Mouse (Mus musculus) MEL (cell line): ENCODE data around the gene Atp6v0a2. TPM values are rescaled to one million over a fixed set of nuclear protein-coding genes. Genes with fewer than 3 reads are reported as not detected.
"Not testable (repeated sequence)": the region's sequence is repeated elsewhere in the genome, so short reads cannot be mapped to it uniquely, and the experiment has no call there.

Experiments
- DNase-seq: peaks from one replicate; pipeline ENCODE4 v3.0.0; 2011; ENCODE audit warnings: low read depth, low spot score
- H3K27ac ChIP-seq: 2 replicates; pipeline ENCODE4 v1.5.1; 2012; ENCODE audit warnings: low read depth, mild to moderate bottlenecking, control low read depth, low read length, moderate library complexity; ENCODE audit not compliant: control insufficient read depth
- H3K27me3 ChIP-seq, 2 experiments: fragments of 150-350 bp in 1 of 2; sonication (generic) in 1 of 2; 2 replicates each; pipeline ENCODE4 v1.6.1; 2012; ENCODE audit warnings: low read length in 2 of 2, mild to moderate bottlenecking in 2 of 2, improper control_type of control experiment in 1 of 2, moderate library complexity in 1 of 2; ENCODE audit not compliant: insufficient read depth in 2 of 2, control insufficient read depth in 1 of 2
- H3K36me3 ChIP-seq, 2 experiments: 2 replicates each; pipeline ENCODE4 v1.6.1; 2012 to 2014; ENCODE audit warnings: low read length in 2 of 2, improper control_type of control experiment in 1 of 2, inconsistent platforms in 1 of 2, mild to moderate bottlenecking in 1 of 2; ENCODE audit not compliant: insufficient read depth in 2 of 2, control insufficient read depth in 1 of 2
- H3K4me1 ChIP-seq, 2 experiments: fragments of 150-350 bp in 1 of 2; sonication (generic) in 1 of 2; 2 replicates each; pipeline ENCODE4 v1.6.1; 2012; ENCODE audit warnings: low read length in 2 of 2, improper control_type of control experiment in 1 of 2, mild to moderate bottlenecking in 1 of 2; ENCODE audit not compliant: insufficient read depth in 2 of 2, control insufficient read depth in 1 of 2
- H3K4me3 ChIP-seq, 2 experiments: fragments of 150-350 bp in 1 of 2; sonication (generic) in 1 of 2; 2 replicates each; pipeline ENCODE4 v1.5.1; 2012; ENCODE audit warnings: low read depth in 2 of 2, low read length in 2 of 2, mild to moderate bottlenecking in 2 of 2, moderate library complexity in 2 of 2, control low read depth in 1 of 2, improper control_type of control experiment in 1 of 2; ENCODE audit not compliant: control insufficient read depth in 1 of 2, insufficient read depth in 1 of 2
- H3K79me2 ChIP-seq: 2 replicates; pipeline ENCODE4 v1.6.1; 2012; ENCODE audit warnings: mild to moderate bottlenecking, low read length, moderate library complexity; ENCODE audit not compliant: control insufficient read depth, poor library complexity, insufficient read depth
- H3K9ac ChIP-seq: 2 replicates; pipeline ENCODE4 v1.6.1; 2012; ENCODE audit warnings: low read depth, mild to moderate bottlenecking, control low read depth, low read length, moderate library complexity; ENCODE audit not compliant: control insufficient read depth, poor library complexity, severe bottlenecking
- H3K9me3 ChIP-seq: fragments of 150-350 bp; sonication (generic); replicated peaks from 2 replicates; pipeline ENCODE4 v1.6.1; 2012; ENCODE audit warnings: mild to moderate bottlenecking, low read length, improper control_type of control experiment, moderate library complexity; ENCODE audit not compliant: insufficient read depth
- BHLHE40 ChIP-seq: IDR thresholded peaks from 2 replicates; pipeline ENCODE4 v1.6.1; 2012; ENCODE audit warnings: low read depth, mild to moderate bottlenecking, inconsistent platforms, low read length, improper control_type of control experiment, borderline replicate concordance
- CHD1 ChIP-seq: IDR thresholded peaks from 2 replicates; pipeline ENCODE4 v1.6.1; 2012; ENCODE audit warnings: low read depth, mild to moderate bottlenecking, inconsistent platforms, low read length, improper control_type of control experiment
- CHD2 ChIP-seq: IDR thresholded peaks from 2 replicates; pipeline ENCODE4 v1.6.1; 2011; ENCODE audit warnings: low read length, improper control_type of control experiment
- CTCF ChIP-seq, 3 experiments: IDR thresholded peaks in 2 of 3; conservative IDR thresholded peaks in 1 of 3; 2 replicates each; pipeline ENCODE4 v1.5.1; 2011 to 2012; ENCODE audit warnings: low read length in 3 of 3, low read depth in 2 of 3, mild to moderate bottlenecking in 2 of 3, improper control_type of control experiment in 1 of 3, inconsistent platforms in 1 of 3, mixed read lengths in 1 of 3, moderate library complexity in 1 of 3; ENCODE audit not compliant: control insufficient read depth in 1 of 3, insufficient read depth in 1 of 3, poor library complexity in 1 of 3, severe bottlenecking in 1 of 3
- ELF1 ChIP-seq: IDR thresholded peaks from 2 replicates; pipeline ENCODE4 v1.6.1; 2014; ENCODE audit warnings: low read depth, mild to moderate bottlenecking, inconsistent platforms, low read length, improper control_type of control experiment, moderate library complexity
- EP300 ChIP-seq, 2 experiments: IDR thresholded peaks; 2 replicates each; pipeline ENCODE4 v1.6.1; 2011; ENCODE audit warnings: improper control_type of control experiment in 2 of 2, low read length in 2 of 2, low read depth in 1 of 2, mild to moderate bottlenecking in 1 of 2
- HCFC1 ChIP-seq: IDR thresholded peaks from 2 replicates; pipeline ENCODE4 v1.6.1; 2012; ENCODE audit warnings: low read depth, mild to moderate bottlenecking, inconsistent platforms, low read length, improper control_type of control experiment, moderate library complexity
- JUND ChIP-seq: IDR thresholded peaks from 2 replicates; pipeline ENCODE4 v1.6.1; 2011; ENCODE audit warnings: low read depth, mild to moderate bottlenecking, improper control_type of control experiment, low read length
- KAT2A ChIP-seq: conservative IDR thresholded peaks from 2 replicates; pipeline ENCODE4 v1.6.1; 2012; ENCODE audit warnings: low read depth, low read length, improper control_type of control experiment, inconsistent platforms
- MAFK ChIP-seq: IDR thresholded peaks from 2 replicates; pipeline ENCODE4 v1.6.1; 2011; ENCODE audit warnings: low read depth, mild to moderate bottlenecking, low read length, improper control_type of control experiment, borderline replicate concordance
- MAX ChIP-seq: IDR thresholded peaks from 2 replicates; pipeline ENCODE4 v1.6.1; 2011; ENCODE audit warnings: low read length, improper control_type of control experiment
- MAZ ChIP-seq: IDR thresholded peaks from 2 replicates; pipeline ENCODE4 v1.6.1; 2012; ENCODE audit warnings: low read depth, mild to moderate bottlenecking, inconsistent platforms, low read length, improper control_type of control experiment
- MEF2A ChIP-seq: IDR thresholded peaks from 2 replicates; pipeline ENCODE4 v1.6.1; 2014; ENCODE audit warnings: low read depth, mild to moderate bottlenecking, inconsistent platforms, low read length, improper control_type of control experiment; ENCODE audit not compliant: poor library complexity, insufficient replicate concordance, severe bottlenecking; ENCODE audit errors: extremely low read depth
- MYC ChIP-seq: IDR thresholded peaks from 2 replicates; pipeline ENCODE4 v1.6.1; 2011; ENCODE audit warnings: low read depth, mild to moderate bottlenecking, low read length, improper control_type of control experiment, moderate library complexity
- NELFE ChIP-seq: IDR thresholded peaks from 2 replicates; pipeline ENCODE4 v1.6.1; 2011; ENCODE audit warnings: low read depth, low read length, improper control_type of control experiment
- NRF1 ChIP-seq: IDR thresholded peaks from 2 replicates; pipeline ENCODE4 v1.6.1; 2014; ENCODE audit warnings: low read depth, mild to moderate bottlenecking, inconsistent platforms, low read length, improper control_type of control experiment, moderate library complexity; ENCODE audit not compliant: poor library complexity, insufficient read depth, severe bottlenecking
- POLR2AphosphoS2 ChIP-seq: IDR thresholded peaks from 2 replicates; pipeline ENCODE4 v1.6.1; 2011; ENCODE audit warnings: low read length, improper control_type of control experiment
- RAD21 ChIP-seq: IDR thresholded peaks from 2 replicates; pipeline ENCODE4 v1.6.1; 2011; ENCODE audit warnings: mild to moderate bottlenecking, low read depth, low read length, improper control_type of control experiment
- RCOR1 ChIP-seq: IDR thresholded peaks from 2 replicates; pipeline ENCODE4 v1.6.1; 2012; ENCODE audit warnings: low read depth, mild to moderate bottlenecking, inconsistent platforms, low read length, improper control_type of control experiment
- SMC3 ChIP-seq: IDR thresholded peaks from 2 replicates; pipeline ENCODE4 v1.6.1; 2011; ENCODE audit warnings: low read depth, low read length, improper control_type of control experiment
- TBP ChIP-seq: IDR thresholded peaks from 2 replicates; pipeline ENCODE4 v1.8.0; 2011; ENCODE audit warnings: low read depth, low read length, improper control_type of control experiment
- TCF12 ChIP-seq: IDR thresholded peaks from 2 replicates; pipeline ENCODE4 v1.6.1; 2014; ENCODE audit warnings: low read depth, mild to moderate bottlenecking, inconsistent platforms, low read length, improper control_type of control experiment, moderate library complexity
- USF2 ChIP-seq, 2 experiments: IDR thresholded peaks; 2 replicates each; pipeline ENCODE4 v1.6.1; 2011 to 2012; ENCODE audit warnings: improper control_type of control experiment in 2 of 2, low read length in 2 of 2, borderline replicate concordance in 1 of 2, inconsistent platforms in 1 of 2, low read depth in 1 of 2, mild to moderate bottlenecking in 1 of 2; ENCODE audit not compliant: insufficient read depth in 1 of 2
- ZC3H11A ChIP-seq: IDR thresholded peaks from 2 replicates; pipeline ENCODE4 v1.6.1; 2012; ENCODE audit warnings: low read depth, mild to moderate bottlenecking, inconsistent platforms, low read length, improper control_type of control experiment
- ZKSCAN1 ChIP-seq: IDR thresholded peaks from 2 replicates; pipeline ENCODE4 v1.6.1; 2012; ENCODE audit warnings: low read depth, mild to moderate bottlenecking, inconsistent platforms, low read length, improper control_type of control experiment, moderate library complexity
- ZMIZ1 ChIP-seq: IDR thresholded peaks from 2 replicates; pipeline ENCODE4 v1.6.1; 2012; ENCODE audit warnings: low read depth, mild to moderate bottlenecking, inconsistent platforms, low read length, improper control_type of control experiment, moderate library complexity
- ZNF384 ChIP-seq: IDR thresholded peaks from 2 replicates; pipeline ENCODE4 v1.6.1; 2012; ENCODE audit warnings: low read depth, mild to moderate bottlenecking, inconsistent platforms, low read length, improper control_type of control experiment
- polyA plus RNA-seq, 2 experiments: library from polyadenylated mRNA; stranded (reverse) in 1 of 2; unstranded in 1 of 2; fragments of >175 nt in 1 of 2; fragments of >200 nt in 1 of 2; gene quantifications; 2 replicates each; pipeline versions ENCODE4 v1.2.1 to v1.2.4; 2012; ENCODE audit warnings: low replicate concordance in 2 of 2, low read depth in 1 of 2; ENCODE audit not compliant: insufficient read length in 2 of 2, insufficient read depth in 1 of 2, missing spikeins in 1 of 2
- total RNA-seq: library from RNA; depleted of rRNA; stranded (reverse); fragments of 300-350 nt; gene quantifications from 2 replicates; pipeline ENCODE4 v1.2.3, GENCODE M21; 2012

Atp6v0a2 gene
- total and polyA plus RNA-seq, 3 experiments: 30.0 to 31.0 TPM; not detected in 1

DNA sequence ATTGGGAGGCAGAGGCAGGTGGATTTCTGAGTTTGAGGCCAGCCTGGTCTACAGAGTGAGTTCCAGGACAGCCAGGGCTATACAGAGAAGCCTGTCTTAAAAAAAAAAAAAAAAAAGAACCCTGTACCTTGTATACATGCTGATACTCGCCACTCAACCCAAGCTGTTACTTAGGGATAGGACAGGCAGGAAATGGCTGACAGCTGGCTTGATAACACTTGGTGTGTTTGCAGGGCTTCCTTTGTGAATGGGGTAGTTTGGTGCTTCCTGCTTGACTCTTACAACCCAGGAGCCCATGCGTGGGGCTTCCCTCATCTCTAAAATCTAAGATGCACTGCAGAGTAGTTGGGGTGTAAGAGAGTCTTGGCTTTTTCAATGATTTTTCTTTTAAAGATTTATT, 5.0 kb downstream of the Atp6v0a2 start (continued):
- TF ChIP-seq NRF1 (peak; percentile 45; the same call in 1 of the 2 replicates), NELFE (no peak), CHD1 (no peak), POLR2AphosphoS2 (no peak), MEF2A (no peak), RAD21 (no peak), ZMIZ1 (no peak), MAZ (no peak), ELF1 (peak; percentile 64), MYC (peak; percentile 72; the same call in 1 of the 2 replicates), TBP (0 out of 2 replicates have a peak, but pooled peaks have one; percentile 19), JUND (no peak), ZKSCAN1 (no peak), ZC3H11A (no peak), EP300 (IDR thresholded peaks at IDR 0.05; ENCODE audit: low read depth in 1 of 2, low read length in 2 of 2) (peak; percentile 91 to 94), MAX (0 out of 2 replicates have a peak, but pooled peaks have one; percentile 31)
- TF ChIP-seq, all 39 proteins: peak for 15

DNA sequence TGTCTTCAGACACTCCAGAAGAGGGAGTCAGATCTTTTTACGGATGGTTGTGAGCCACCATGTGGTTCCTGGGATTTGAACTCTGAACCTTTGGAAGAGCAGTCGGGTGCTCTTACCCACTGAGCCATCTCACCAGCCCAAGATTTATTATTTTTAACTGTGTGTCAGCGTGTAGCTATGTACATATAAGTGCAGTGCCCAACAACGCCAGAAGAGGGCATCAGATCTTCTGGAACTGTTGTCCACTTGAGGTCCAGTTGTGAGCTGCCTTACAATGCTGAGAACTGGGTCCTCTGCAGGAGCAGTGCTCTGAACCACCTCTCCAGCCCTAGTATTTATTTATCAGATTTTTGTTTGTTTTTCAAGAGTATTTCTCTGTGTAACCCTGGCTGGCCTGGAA, 6.7 kb downstream of the Atp6v0a2 start:
- not testable (repeated sequence) for H3K27ac ChIP-seq, H3K9ac ChIP-seq, H3K4me3 ChIP-seq, H3K9me3 ChIP-seq, H3K27me3 ChIP-seq
- Histone ChIP-seq H3K36me3 (peaks cover 11 to 40% of the 10 kb centered on the region in 2 experiments), H3K79me2 (peaks cover 12% of the 10 kb centered on the region), H3K4me1 (peaks cover 15 to 46% of the 10 kb centered on the region in 2 experiments)
- DNase-seq: peak; percentile 41
- peak; percentile 86 for TF ChIP-seq TBP
- 0 out of 2 replicates have a peak, but pooled peaks have one; percentile 19 for TF ChIP-seq SMC3
- peak; percentile 35 to 50 (median 43) for TF ChIP-seq CTCF (IDR thresholded peaks at IDR 0.05 in 2 of 3, conservative IDR thresholded peaks at IDR 0.05 in 1 of 3; ENCODE audit: control insufficient read depth in 1 of 3, insufficient read depth in 1 of 3, low read depth in 2 of 3, low read length in 3 of 3, poor library complexity in 1 of 3, severe bottlenecking in 1 of 3)

DNA sequence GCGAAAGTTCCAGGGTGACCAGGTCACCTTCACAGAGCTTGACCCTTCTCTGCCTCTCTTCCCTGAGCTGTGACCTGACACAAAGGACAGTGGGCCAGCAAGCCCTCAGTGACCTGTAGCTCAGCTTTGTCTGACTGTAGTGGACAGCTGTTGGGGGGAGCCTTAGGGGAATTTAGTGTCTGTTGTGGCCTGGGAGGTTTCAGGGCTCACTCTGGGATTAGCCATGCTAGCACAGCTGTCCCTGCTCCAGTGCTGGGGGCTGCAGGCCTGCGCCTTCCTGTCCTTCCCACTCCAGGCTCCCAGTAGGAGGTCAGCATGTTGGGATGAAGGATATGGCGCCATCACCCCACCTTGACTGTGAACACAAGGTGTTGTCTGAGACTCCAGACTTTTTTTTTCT, 7.8 kb downstream of the Atp6v0a2 start:
- H3K4me3 ChIP-seq: no peak overlapping the region
- no peaks in the 10 kb centered on the region for H3K27me3 ChIP-seq
- no peaks in the 10 kb centered on the region for H3K9me3 ChIP-seq
- no peak for DNase-seq
- H3K27ac ChIP-seq: no peak overlapping the region
- no peak for TF ChIP-seq ZNF384
- no peak for TF ChIP-seq JUND
- no peak for TF ChIP-seq BHLHE40
- TF ChIP-seq RAD21: no peak
- no peak for TF ChIP-seq RCOR1
- TF ChIP-seq MAFK: no peak
- no peak for TF ChIP-seq TCF12
- no peak for TF ChIP-seq ZMIZ1
- TF ChIP-seq EP300 (IDR thresholded peaks at IDR 0.05; ENCODE audit: low read depth in 1 of 2, low read length in 2 of 2): no peak
- no peak for TF ChIP-seq MEF2A
- no peak for TF ChIP-seq CHD2
- TF ChIP-seq ELF1: no peak
- no peak for TF ChIP-seq MAX
- no peak for TF ChIP-seq USF2 (IDR thresholded peaks at IDR 0.05; ENCODE audit: borderline replicate concordance in 1 of 2, insufficient read depth in 1 of 2, low read depth in 1 of 2, low read length in 2 of 2)
- no peak for TF ChIP-seq KAT2A
- TF ChIP-seq HCFC1: no peak
- TF ChIP-seq, all 39 proteins: peak for 0
- no peak overlapping the region for H3K9ac ChIP-seq
- peaks cover 11 to 32% of the 10 kb centered on the region in 2 experiments for H3K36me3 ChIP-seq
- H3K79me2 ChIP-seq: peaks cover 4% of the 10 kb centered on the region; the same call in 1 of the 2 replicates
- H3K4me1 ChIP-seq: peaks cover 10 to 36% of the 10 kb centered on the region in 2 experiments
